Comparison of ENCODE assay signal across 8 mouse cellular contexts in genomic region chr9:43744138-43744981, GRCm38 (mm10). TPM values are rescaled to one million over a fixed set of nuclear protein-coding genes. Genes with fewer than 3 reads are reported as not detected.
DNase-seq lines count a peak whose midpoint lies in the region; ATAC-seq and TF ChIP-seq lines count a peak whose summit lies in the region.

No protein-coding gene starts in this region.

- H3K4me1 ChIP-seq in cortical plate, adult 2 months (ENCODE audit: control insufficient read depth, insufficient read depth, low read length) = peaks cover 1% of the 10 kb centered on the region; the same call in 1 of the 2 replicates
- peaks cover 75% of the 10 kb centered on the region for H3K4me1 ChIP-seq in hindbrain, embryonic 10.5 days (replicated peaks)
- H3K4me1 ChIP-seq in liver, embryonic 13.5 days (replicated peaks) = peaks cover 26% of the 10 kb centered on the region
- peaks cover 28% of the 10 kb centered on the region for H3K4me1 ChIP-seq in neural tube, embryonic 14.5 days (ENCODE audit: control insufficient read depth, insufficient read depth, low read length)

- H3K9me3 ChIP-seq in hindbrain, embryonic 10.5 days = no peaks in the 10 kb centered on the region
- no peaks in the 10 kb centered on the region for H3K9me3 ChIP-seq in liver, embryonic 13.5 days (replicated peaks)
- H3K9me3 ChIP-seq in neural tube, embryonic 14.5 days (ENCODE audit: control insufficient read depth, low read length) = no peaks in the 10 kb centered on the region

- TF ChIP-seq POLR2A in cortical plate, adult 2 months (IDR thresholded peaks at IDR 0.05; ENCODE audit: extremely low read depth, insufficient read depth, low read length) = no peak

- H3K27me3 ChIP-seq in hindbrain, embryonic 10.5 days (ENCODE audit: insufficient read depth, poor library complexity, severe bottlenecking) = peaks cover 38% of the 10 kb centered on the region; the same call in 1 of the 2 replicates
- peaks cover 51% of the 10 kb centered on the region for H3K27me3 ChIP-seq in liver, embryonic 13.5 days
- no peaks in the 10 kb centered on the region for H3K27me3 ChIP-seq in neural tube, embryonic 14.5 days (ENCODE audit: control insufficient read depth, insufficient read depth, low read length)

- H3K9ac ChIP-seq in liver, embryonic 13.5 days = peak overlapping the region; percentile 72
- peak overlapping the region; percentile 99 for H3K9ac ChIP-seq in neural tube, embryonic 14.5 days (replicated peaks; ENCODE audit: low read depth, low read length)

- H3K4me2 ChIP-seq in liver, embryonic 13.5 days = peak overlapping the region; percentile 76
- H3K4me2 ChIP-seq in neural tube, embryonic 14.5 days (ENCODE audit: low read depth, low read length) = peak overlapping the region; percentile 79

- H3K4me3 ChIP-seq in left cerebral cortex, adult 2 months = peak overlapping the region; percentile 79
- peak overlapping the region; percentile 63 for H3K4me3 ChIP-seq in cortical plate, adult 2 months (ENCODE audit: insufficient read depth, low read length)
- peak overlapping the region; percentile 88 for H3K4me3 ChIP-seq in hindbrain, embryonic 10.5 days
- H3K4me3 ChIP-seq in liver, embryonic 13.5 days (replicated peaks) = peak overlapping the region; percentile 65
- peak overlapping the region; percentile 95 for H3K4me3 ChIP-seq in neural tube, embryonic 14.5 days (ENCODE audit: low read depth, low read length)

- no peaks in the 10 kb centered on the region for H3K36me3 ChIP-seq in hindbrain, embryonic 10.5 days
- no peaks in the 10 kb centered on the region for H3K36me3 ChIP-seq in liver, embryonic 13.5 days
- H3K36me3 ChIP-seq in neural tube, embryonic 14.5 days (ENCODE audit: control insufficient read depth, insufficient read depth, low read length) = no peaks in the 10 kb centered on the region

- no peak for TF ChIP-seq CTCF in left cerebral cortex, adult 2 months (IDR thresholded peaks at IDR 0.05)
- no peak for TF ChIP-seq CTCF in cortical plate, adult 2 months (IDR thresholded peaks at IDR 0.05; ENCODE audit: extremely low read depth, insufficient read depth, low read length)

- ATAC-seq in liver, embryonic 13.5 days (ENCODE audit: low read depth) = peak; percentile 44
- no peak; the same call in 1 of the 2 replicates for ATAC-seq in neural tube, embryonic 14.5 days (ENCODE audit: low read depth)

- WGBS in hindbrain, embryonic 10.5 days = under 1% methylated on average over 77 of the region's 77 CpGs
- under 1% methylated on average over 47 of the region's 77 CpGs for WGBS in liver, embryonic 13.5 days (ENCODE audit: insufficient replicate concordance)
- under 1% methylated on average over 47 of the region's 77 CpGs for WGBS in neural tube, embryonic 14.5 days

- peak; percentile 28 to 51 for DNase-seq in left cerebral cortex, adult 2 months (ENCODE audit: extremely low spot score in 1 of 2, low spot score in 2 of 2)
- DNase-seq in left cerebral cortex, adult 11 months (ENCODE audit: low spot score) = no peak
- DNase-seq in NIH3T3 (ENCODE audit: low read depth) = peak; percentile 67
- peak; percentile 58 for DNase-seq in hindbrain, embryonic 10.5 days (ENCODE audit: low spot score)
- no peak for DNase-seq in liver, embryonic 13.5 days
- no peak for DNase-seq in urinary bladder, postnatal 25 days (ENCODE audit: low spot score)

- peak overlapping the region; percentile 89 for H3K27ac ChIP-seq in left cerebral cortex, adult 2 months
- peak overlapping the region; percentile 86; the same call in 1 of the 2 replicates for H3K27ac ChIP-seq in cortical plate, adult 2 months (ENCODE audit: insufficient read depth, low read length)
- H3K27ac ChIP-seq in hindbrain, embryonic 10.5 days = peak overlapping the region; percentile 97
- peak overlapping the region; percentile 73 for H3K27ac ChIP-seq in liver, embryonic 13.5 days
- H3K27ac ChIP-seq in neural tube, embryonic 14.5 days (ENCODE audit: low read depth, low read length) = peak overlapping the region; percentile 95

- intact Hi-C loops in left cerebral cortex, adult 2 months (cut with DNase I) = loop anchor here (5.0 to 10.0 kb wide), 7 partner anchors 62 to 407 kb away; no protein-coding TSS in a partner anchor

RNA-seq across cellular contexts. Expression of gene Nectin1, which starts 0.6 kb away (rescaled TPM):
- 100 to 1,000 TPM; 112 to 114 TPM for total RNA-seq in left cerebral cortex, adult 2 months (2021)
- 19.0 and 19.2 TPM in 2 replicates for polyA plus RNA-seq in cortical plate, adult 2 months (2012; rRNA removed)
- polyA plus RNA-seq in hindbrain, embryonic 10.5 days (2016; fragmentation: Nextera tagmentation; extraction: Ambion mirVana) = 6.6 and 7.2 TPM in 2 replicates
- 1.2 and 1.3 TPM in 2 replicates for polyA plus RNA-seq in liver, embryonic 13.5 days (2015; fragmentation: Nextera tagmentation; extraction: Ambion mirVana)
- polyA plus RNA-seq in neural tube, embryonic 14.5 days (2014; fragmentation: Nextera tagmentation; extraction: Ambion mirVana) = 14.9 and 21.1 TPM in 2 replicates

Comparison
In these comparisons a context has a peak if more than half of its experiments do, and no peak if none do; other contexts are left out.
1. DNase-seq: peak in left cerebral cortex, adult 2 months (2 of 2), NIH3T3 (single experiment) and hindbrain, embryonic 10.5 days (single experiment); none in left cerebral cortex, adult 11 months (single experiment), liver, embryonic 13.5 days (single experiment) and urinary bladder, postnatal 25 days (single experiment).
2. Peak in every context shown above with its lines, with median percentiles within 50 percentile points of each other: H3K27ac ChIP-seq and H3K4me3 ChIP-seq.